Mouse (Mus musculus): Measurements from ENCODE around the gene Per1. TPM values are rescaled to one million over a fixed set of nuclear protein-coding genes. Genes with fewer than 3 reads are reported as not detected.

Per1 gene
- total and polyA plus RNA-seq, 3 experiments = 8.9 to 55.5 (median 40.6) TPM

GRCm38 (mm10) chr11:69063413-69064201, 31.4 kb upstream of the Per1 start:
- H3K4me1 ChIP-seq (ENCODE audit: insufficient read depth, low read depth, low read length) = peaks cover 54% of the 10 kb centered on the region
- ATAC-seq (ENCODE audit: extremely low read depth, insufficient number of reproducible peaks, low FRiP score, poor library complexity, severe bottlenecking) (no peak), DNase-seq (ENCODE audit: low spot score) (no peak)
- no peaks in the 10 kb centered on the region for H3K9me3 ChIP-seq (replicated peaks)
- TF ChIP-seq POLR2AphosphoS5 (IDR thresholded peaks at IDR 0.05; ENCODE audit: insufficient replicate concordance, low read depth, low read length) = no peak
- no peak for TF ChIP-seq TAL1 (conservative IDR thresholded peaks at IDR 0.05; ENCODE audit: low read depth, low read length)
- TF ChIP-seq GATA2 (IDR thresholded peaks at IDR 0.05; ENCODE audit: borderline replicate concordance, low read depth, low read length) = no peak
- no peak for TF ChIP-seq CTCF (IDR thresholded peaks at IDR 0.05; ENCODE audit: low read depth, low read length)
- no peak for TF ChIP-seq GATA1 (IDR thresholded peaks at IDR 0.05; ENCODE audit: borderline replicate concordance, low read length)
- H3K27me3 ChIP-seq (ENCODE audit: insufficient read depth, low read length) = no peaks in the 10 kb centered on the region
- H3K4me3 ChIP-seq (ENCODE audit: low read depth, low read length) = peak overlapping the region; percentile 73
- peaks cover 4% of the 10 kb centered on the region for H3K36me3 ChIP-seq (replicated peaks)

- no peak for DNase-seq (ENCODE audit: low spot score)
These were observed 30.5 kb upstream of the Per1 start for GRCm38 (mm10) chr11:69064259-69065133.

GRCm38 (mm10) chr11:69065394-69065925, 29.6 kb upstream of the Per1 start:
- H3K27me3 ChIP-seq (ENCODE audit: insufficient read depth, low read length) = no peaks in the 10 kb centered on the region
- ATAC-seq (ENCODE audit: extremely low read depth, insufficient number of reproducible peaks, low FRiP score, poor library complexity, severe bottlenecking) = no peak
- no peaks in the 10 kb centered on the region for H3K9me3 ChIP-seq (replicated peaks)
- peaks cover 4% of the 10 kb centered on the region for H3K36me3 ChIP-seq (replicated peaks)
- H3K4me1 ChIP-seq (ENCODE audit: insufficient read depth, low read depth, low read length) = peaks cover 52% of the 10 kb centered on the region
- H3K4me3 ChIP-seq (ENCODE audit: low read depth, low read length) = no peak overlapping the region
- DNase-seq (ENCODE audit: low spot score) = no peak
- TF ChIP-seq GATA1 (IDR thresholded peaks at IDR 0.05; ENCODE audit: borderline replicate concordance, low read length) = no peak
- TF ChIP-seq POLR2AphosphoS5 (IDR thresholded peaks at IDR 0.05; ENCODE audit: insufficient replicate concordance, low read depth, low read length) = no peak
- TF ChIP-seq GATA2 (IDR thresholded peaks at IDR 0.05; ENCODE audit: borderline replicate concordance, low read depth, low read length) = no peak
- no peak for TF ChIP-seq CTCF (IDR thresholded peaks at IDR 0.05; ENCODE audit: low read depth, low read length)
- TF ChIP-seq TAL1 (conservative IDR thresholded peaks at IDR 0.05; ENCODE audit: low read depth, low read length) = no peak

More at GRCm38 (mm10) chr11:69064259-69065133, 30.5 kb upstream of the Per1 start:
- peaks cover 51% of the 10 kb centered on the region for H3K4me1 ChIP-seq (ENCODE audit: insufficient read depth, low read depth, low read length)
- TF ChIP-seq CTCF (IDR thresholded peaks at IDR 0.05; ENCODE audit: low read depth, low read length) = no peak
- no peak for TF ChIP-seq GATA2 (IDR thresholded peaks at IDR 0.05; ENCODE audit: borderline replicate concordance, low read depth, low read length)
- no peak for TF ChIP-seq GATA1 (IDR thresholded peaks at IDR 0.05; ENCODE audit: borderline replicate concordance, low read length)
- no peak for TF ChIP-seq TAL1 (conservative IDR thresholded peaks at IDR 0.05; ENCODE audit: low read depth, low read length)
- TF ChIP-seq POLR2AphosphoS5 (IDR thresholded peaks at IDR 0.05; ENCODE audit: insufficient replicate concordance, low read depth, low read length) = no peak
- H3K9me3 ChIP-seq (replicated peaks) = no peaks in the 10 kb centered on the region
- H3K27me3 ChIP-seq (ENCODE audit: insufficient read depth, low read length) = no peaks in the 10 kb centered on the region
- peak overlapping the region; percentile 73 for H3K4me3 ChIP-seq (ENCODE audit: low read depth, low read length)
- ATAC-seq (ENCODE audit: extremely low read depth, insufficient number of reproducible peaks, low FRiP score, poor library complexity, severe bottlenecking) = no peak
- peaks cover 4% of the 10 kb centered on the region for H3K36me3 ChIP-seq (replicated peaks)

GRCm38 (mm10) chr11:69066163-69066861, 28.7 kb upstream of the Per1 start:
- DNase-seq (ENCODE audit: low spot score) (no peak), ATAC-seq (ENCODE audit: extremely low read depth, insufficient number of reproducible peaks, low FRiP score, poor library complexity, severe bottlenecking) (no peak)
- no peaks in the 10 kb centered on the region for H3K27me3 ChIP-seq (ENCODE audit: insufficient read depth, low read length)
- no peak for TF ChIP-seq POLR2AphosphoS5 (IDR thresholded peaks at IDR 0.05; ENCODE audit: insufficient replicate concordance, low read depth, low read length)
- no peak for TF ChIP-seq GATA1 (IDR thresholded peaks at IDR 0.05; ENCODE audit: borderline replicate concordance, low read length)
- TF ChIP-seq GATA2 (IDR thresholded peaks at IDR 0.05; ENCODE audit: borderline replicate concordance, low read depth, low read length) = no peak
- no peak for TF ChIP-seq CTCF (IDR thresholded peaks at IDR 0.05; ENCODE audit: low read depth, low read length)
- TF ChIP-seq TAL1 (conservative IDR thresholded peaks at IDR 0.05; ENCODE audit: low read depth, low read length) = no peak
- H3K4me1 ChIP-seq (ENCODE audit: insufficient read depth, low read depth, low read length) = peaks cover 51% of the 10 kb centered on the region
- no peaks in the 10 kb centered on the region for H3K9me3 ChIP-seq (replicated peaks)
- H3K4me3 ChIP-seq (ENCODE audit: low read depth, low read length) = peak overlapping the region; percentile 33; the same call in 1 of the 2 replicates
- H3K36me3 ChIP-seq (replicated peaks) = no peaks in the 10 kb centered on the region

GRCm38 (mm10) chr11:69066956-69067355, 28.1 kb upstream of the Per1 start:
- H3K36me3 ChIP-seq (replicated peaks) = no peaks in the 10 kb centered on the region
- peak; percentile 82 for TF ChIP-seq CTCF (IDR thresholded peaks at IDR 0.05; ENCODE audit: low read depth, low read length)
- no peak for TF ChIP-seq TAL1 (conservative IDR thresholded peaks at IDR 0.05; ENCODE audit: low read depth, low read length)
- no peak for TF ChIP-seq GATA2 (IDR thresholded peaks at IDR 0.05; ENCODE audit: borderline replicate concordance, low read depth, low read length)
- TF ChIP-seq GATA1 (IDR thresholded peaks at IDR 0.05; ENCODE audit: borderline replicate concordance, low read length) = no peak
- ATAC-seq (ENCODE audit: extremely low read depth, insufficient number of reproducible peaks, low FRiP score, poor library complexity, severe bottlenecking) = no peak
- no peak overlapping the region for H3K4me3 ChIP-seq (ENCODE audit: low read depth, low read length)
- DNase-seq (ENCODE audit: low spot score) = peak; percentile 33
- peaks cover 51% of the 10 kb centered on the region for H3K4me1 ChIP-seq (ENCODE audit: insufficient read depth, low read depth, low read length)
- no peaks in the 10 kb centered on the region for H3K9me3 ChIP-seq (replicated peaks)
- no peaks in the 10 kb centered on the region for H3K27me3 ChIP-seq (ENCODE audit: insufficient read depth, low read length)
